Mouse (Mus musculus) G1E (cell line): ENCODE measurements around the gene Mfsd4b1.

ENCODE experiments used
- CTCF ChIP-seq: IDR thresholded peaks from 2 replicates; pipeline ENCODE4 v1.5.1; 2012; ENCODE audit warnings: low read depth, low read length, inconsistent platforms, mixed read lengths
- GATA1 ChIP-seq: IDR thresholded peaks from 2 replicates; pipeline ENCODE4 v1.6.1; 2012; ENCODE audit warnings: borderline replicate concordance, low read length, inconsistent platforms, mixed read lengths
- GATA2 ChIP-seq: IDR thresholded peaks from 2 replicates; pipeline ENCODE4 v1.6.1; 2012; ENCODE audit warnings: low read depth, low read length, inconsistent platforms, borderline replicate concordance
- POLR2AphosphoS5 ChIP-seq: IDR thresholded peaks from 2 replicates; pipeline ENCODE4 v1.6.1; 2012; ENCODE audit warnings: low read depth, low read length, inconsistent platforms; ENCODE audit not compliant: insufficient replicate concordance

GRCm38 (mm10) chr10:40051997-40052396, 26.9 kb upstream of the Mfsd4b1 start:
- TF ChIP-seq CTCF (no peak), POLR2AphosphoS5 (no peak), GATA1 (no peak), GATA2 (no peak)
